Mouse (Mus musculus): ENCODE results near the gene Kat6b. TPM values are rescaled to one million over a fixed set of nuclear protein-coding genes. Genes with fewer than 3 reads are reported as not detected.

The Kat6b gene
- polyA plus RNA-seq, 1 experiment from 2014 or later, result 20.0 TPM

GRCm38 (mm10) chr14:21615853-21616252 lies 134.6 kb downstream of the Kat6b start:
- H3K36me3 ChIP-seq, result peaks cover 8% of the 10 kb centered on the region

DNA sequence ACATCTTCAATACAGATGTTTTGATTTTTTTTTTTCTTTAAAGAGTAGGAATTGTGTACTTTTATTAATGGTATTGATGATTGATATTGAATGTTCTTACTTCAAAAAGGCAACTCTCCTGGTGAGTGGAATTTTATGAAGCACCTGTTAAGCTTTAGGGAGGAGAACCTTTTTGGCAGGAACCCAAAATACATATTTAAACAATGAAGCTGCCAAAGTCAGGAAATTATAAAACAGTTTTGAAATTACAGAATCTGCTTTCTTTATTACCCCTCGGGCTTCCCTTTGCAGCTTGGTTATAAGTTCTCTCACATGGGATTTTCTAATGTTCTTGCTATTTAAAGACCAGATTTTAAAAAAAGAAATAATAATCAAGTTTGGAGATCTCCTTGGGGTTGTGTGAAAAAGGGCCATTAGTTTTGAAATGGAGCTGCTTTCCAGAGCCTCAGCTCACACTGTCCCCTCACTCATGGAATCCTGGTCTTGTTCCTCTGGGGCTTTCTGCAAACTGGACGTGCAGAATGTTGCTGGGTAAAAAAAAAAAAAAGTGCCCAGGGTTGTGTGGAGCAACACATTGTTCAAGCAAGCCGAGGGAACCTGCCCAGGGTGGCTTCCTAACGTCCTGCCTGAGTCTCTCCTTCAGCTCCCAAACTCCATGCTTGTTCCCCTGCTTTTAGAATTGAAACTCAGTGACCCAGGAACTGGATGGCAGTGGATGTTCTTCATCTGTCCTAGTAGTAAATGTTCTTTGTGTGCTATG lies 136.2 kb downstream of the Kat6b start:
- Histone ChIP-seq H3K4me3 (no peak overlapping the region), H3K27me3 (no peaks in the 10 kb centered on the region), H3K9ac (no peak overlapping the region), H3K36me3 (peaks cover 13% of the 10 kb centered on the region), H3K4me1 (replicated peaks) (0 out of 2 replicates have a peak, but pooled peaks cover 11% of the 10 kb centered on the region), H3K4me2 (no peak overlapping the region), H3K9me3 (no peaks in the 10 kb centered on the region), H3K27ac (no peak overlapping the region)
- WGBS, result 49% methylated on average over 4 of the region's 4 CpGs
- no peak for ATAC-seq (ENCODE audit: low FRiP score)

More at GRCm38 (mm10) chr14:21615853-21616252, 134.6 kb downstream of the Kat6b start:
- 91% methylated on average over 2 of the region's 2 CpGs for WGBS
- Histone ChIP-seq H3K4me2 (no peak overlapping the region), H3K27ac (no peak overlapping the region), H3K4me3 (no peak overlapping the region), H3K27me3 (no peaks in the 10 kb centered on the region), H3K9me3 (no peaks in the 10 kb centered on the region), H3K9ac (no peak overlapping the region), H3K4me1 (replicated peaks) (0 out of 2 replicates have a peak, but pooled peaks cover 11% of the 10 kb centered on the region)
- no peak for ATAC-seq (ENCODE audit: low FRiP score)

GRCm38 (mm10) chr14:21619951-21620350 lies 138.7 kb downstream of the Kat6b start:
- 0 out of 2 replicates have a peak, but pooled peaks cover 9% of the 10 kb centered on the region for H3K4me1 ChIP-seq (replicated peaks)
- peaks cover 18% of the 10 kb centered on the region for H3K36me3 ChIP-seq
- H3K9me3 ChIP-seq, result no peaks in the 10 kb centered on the region
- 81% methylated on average over 7 of the region's 7 CpGs for WGBS
- no peaks in the 10 kb centered on the region for H3K27me3 ChIP-seq
- H3K4me2 ChIP-seq, result no peak overlapping the region
- no peak overlapping the region for H3K4me3 ChIP-seq
- no peak overlapping the region for H3K9ac ChIP-seq
- no peak for ATAC-seq (ENCODE audit: low FRiP score)
- no peak overlapping the region for H3K27ac ChIP-seq

- no peak overlapping the region for H3K27ac ChIP-seq
- H3K4me1 ChIP-seq (replicated peaks), result no peaks in the 10 kb centered on the region
- no peak for ATAC-seq (ENCODE audit: low FRiP score)
- no peak overlapping the region for H3K9ac ChIP-seq
- H3K27me3 ChIP-seq, result no peaks in the 10 kb centered on the region
- 93% methylated on average over 9 of the region's 9 CpGs for WGBS
- H3K9me3 ChIP-seq, result no peaks in the 10 kb centered on the region
- peaks cover 51% of the 10 kb centered on the region for H3K36me3 ChIP-seq
- no peak overlapping the region for H3K4me3 ChIP-seq
- H3K4me2 ChIP-seq, result no peak overlapping the region
Observed at GRCm38 (mm10) chr14:21625946-21626345, 144.7 kb downstream of the Kat6b start.

GRCm38 (mm10) chr14:21631665-21632200 lies 150.5 kb downstream of the Kat6b start:
- peaks cover 47% of the 10 kb centered on the region for H3K36me3 ChIP-seq
- peaks cover 16% of the 10 kb centered on the region; the same call in 1 of the 2 replicates for H3K4me1 ChIP-seq (replicated peaks)
- WGBS, result 67% methylated on average over 5 of the region's 5 CpGs
- H3K9me3 ChIP-seq, result no peaks in the 10 kb centered on the region
- no peak for ATAC-seq (ENCODE audit: low FRiP score)
- peak overlapping the region; percentile 11; the same call in 1 of the 2 replicates for H3K9ac ChIP-seq
- H3K4me3 ChIP-seq, result no peak overlapping the region
- peak overlapping the region; percentile 32; the same call in 1 of the 2 replicates for H3K27ac ChIP-seq
- no peaks in the 10 kb centered on the region for H3K27me3 ChIP-seq
- no peak overlapping the region for H3K4me2 ChIP-seq

DNA sequence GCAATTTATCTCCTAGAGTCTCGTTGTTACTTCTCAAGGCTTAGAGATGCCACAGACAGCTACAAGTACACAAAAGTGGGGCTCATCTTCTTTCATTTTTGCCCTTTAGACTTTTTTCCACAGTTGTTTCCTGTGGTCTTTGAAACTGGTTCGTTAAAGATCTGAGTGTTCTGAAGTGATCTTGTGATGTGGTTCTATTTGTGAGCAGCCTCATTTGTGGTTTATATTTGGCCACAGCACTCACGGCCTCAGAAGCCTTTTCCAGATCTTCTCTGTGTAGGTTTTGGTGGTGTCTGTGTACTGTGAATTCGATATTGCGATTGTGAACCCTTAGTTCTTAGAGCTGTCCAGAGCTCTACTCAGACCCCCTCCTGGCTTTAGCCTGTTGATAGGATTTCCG lies 155.3 kb downstream of the Kat6b start:
- H3K36me3 ChIP-seq, result peaks cover 31% of the 10 kb centered on the region
- peaks cover 22% of the 10 kb centered on the region; the same call in 1 of the 2 replicates for H3K4me1 ChIP-seq (replicated peaks)
- WGBS, result 81% methylated on average over 6 of the region's 6 CpGs
- no peak overlapping the region for H3K4me2 ChIP-seq
- no peaks in the 10 kb centered on the region for H3K9me3 ChIP-seq
- H3K4me3 ChIP-seq, result no peak overlapping the region
- no peaks in the 10 kb centered on the region for H3K27me3 ChIP-seq
- no peak for ATAC-seq (ENCODE audit: low FRiP score)
- H3K9ac ChIP-seq, result no peak overlapping the region
- no peak overlapping the region for H3K27ac ChIP-seq

DNA sequence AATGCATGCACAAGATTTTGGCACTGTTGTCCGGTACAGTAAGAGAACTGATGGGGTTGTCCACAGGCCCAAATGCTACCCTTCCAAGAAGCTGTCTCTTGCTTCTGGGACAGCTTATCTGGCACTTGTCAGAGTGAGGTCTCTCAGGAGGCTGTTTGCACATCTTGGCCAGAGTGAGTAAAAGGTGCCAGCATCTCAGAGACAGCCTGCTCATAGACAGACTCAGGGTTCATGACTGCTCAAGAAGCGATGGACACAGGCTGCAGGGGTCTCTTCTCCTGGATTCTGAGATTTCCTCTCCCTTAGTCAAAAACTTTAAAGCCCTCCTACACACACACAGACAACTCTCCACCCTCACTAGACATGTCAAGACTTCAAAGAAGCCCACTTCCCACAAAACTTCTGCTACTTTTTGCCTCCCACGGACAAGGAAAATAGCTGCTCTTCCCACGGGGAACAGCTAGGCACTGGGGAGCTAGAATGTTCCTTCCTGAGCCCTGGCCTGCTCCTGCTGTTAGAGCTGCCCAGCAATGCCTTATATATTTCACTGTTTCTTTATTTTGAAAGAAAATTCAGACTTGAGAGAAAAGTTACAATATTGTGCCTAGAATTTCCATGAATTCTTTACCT lies 159.7 kb downstream of the Kat6b start:
- H3K27me3 ChIP-seq, result no peaks in the 10 kb centered on the region
- no peak overlapping the region for H3K9ac ChIP-seq
- H3K27ac ChIP-seq, result no peak overlapping the region
- H3K36me3 ChIP-seq, result peaks cover 24% of the 10 kb centered on the region
- WGBS, result 87% methylated on average over 4 of the region's 4 CpGs
- ATAC-seq (ENCODE audit: low FRiP score), result no peak
- no peak overlapping the region for H3K4me2 ChIP-seq
- no peak overlapping the region for H3K4me3 ChIP-seq
- peaks cover 7% of the 10 kb centered on the region; the same call in 1 of the 2 replicates for H3K4me1 ChIP-seq (replicated peaks)
- H3K9me3 ChIP-seq, result no peaks in the 10 kb centered on the region

DNA sequence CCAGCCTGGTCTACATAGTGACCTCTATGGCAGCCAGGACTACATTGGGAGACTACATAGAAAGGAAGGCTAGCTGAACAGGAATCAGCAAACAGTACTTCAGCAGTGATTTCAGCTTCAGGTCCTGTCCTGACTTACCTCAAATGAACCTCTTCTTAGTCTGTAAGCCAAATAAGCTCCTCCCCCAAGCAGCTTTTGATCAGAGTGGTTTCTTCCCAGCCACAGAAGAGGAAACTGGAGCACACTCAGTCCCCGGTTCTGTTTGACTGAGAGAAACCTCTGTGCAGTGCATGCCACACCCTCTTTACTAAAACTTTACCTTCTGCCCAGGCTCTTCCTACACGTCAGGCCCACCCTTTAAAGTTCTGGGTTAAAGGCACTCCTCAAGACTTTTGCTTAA lies 172.6 kb downstream of the Kat6b start:
- Histone ChIP-seq H3K9me3 (no peaks in the 10 kb centered on the region), H3K4me1 (replicated peaks) (peaks cover 10% of the 10 kb centered on the region), H3K9ac (no peak overlapping the region), H3K36me3 (peaks cover 11% of the 10 kb centered on the region; the same call in 1 of the 2 replicates), H3K4me3 (no peak overlapping the region), H3K4me2 (no peak overlapping the region), H3K27me3 (no peaks in the 10 kb centered on the region), H3K27ac (no peak overlapping the region)
- WGBS, result 88% methylated on average over 2 of the region's 2 CpGs
- no peak for ATAC-seq (ENCODE audit: low FRiP score)

DNA sequence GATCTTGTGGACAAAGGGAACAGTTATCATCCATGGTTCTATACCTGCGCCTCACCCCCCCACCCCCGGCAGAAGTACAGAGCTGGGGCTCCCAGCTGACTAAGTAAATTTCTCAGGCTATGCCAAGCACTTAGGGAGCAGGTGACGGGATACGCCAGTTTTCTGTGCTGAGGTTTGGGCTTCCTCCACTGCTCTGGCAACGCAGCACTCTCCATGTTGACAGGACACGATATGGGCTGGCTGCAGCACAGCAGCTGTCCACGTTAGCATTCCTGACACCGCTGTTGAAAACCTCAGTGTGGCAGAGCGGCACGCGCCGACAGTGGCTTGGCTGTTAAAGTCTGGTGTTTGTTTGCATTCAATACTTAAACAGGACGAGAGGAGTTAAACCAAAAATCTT lies 177.9 kb downstream of the Kat6b start:
- Histone ChIP-seq H3K4me1 (replicated peaks) (peaks cover 22% of the 10 kb centered on the region), H3K9me3 (no peaks in the 10 kb centered on the region), H3K4me2 (no peak overlapping the region), H3K27me3 (no peaks in the 10 kb centered on the region), H3K9ac (no peak overlapping the region), H3K36me3 (peaks cover 44% of the 10 kb centered on the region), H3K27ac (peak overlapping the region; percentile 55; the same call in 1 of the 2 replicates), H3K4me3 (no peak overlapping the region)
- peak; percentile 69 for ATAC-seq (ENCODE audit: low FRiP score)
- 69% methylated on average over 13 of the region's 13 CpGs for WGBS

GRCm38 (mm10) chr14:21659652-21660051 lies 178.4 kb downstream of the Kat6b start:
- no peak overlapping the region for H3K4me2 ChIP-seq
- peaks cover 44% of the 10 kb centered on the region for H3K36me3 ChIP-seq
- ATAC-seq (ENCODE audit: low FRiP score), result peak; percentile 84; the same call in 1 of the 2 replicates
- H3K9ac ChIP-seq, result no peak overlapping the region
- no peaks in the 10 kb centered on the region for H3K27me3 ChIP-seq
- no peak overlapping the region for H3K4me3 ChIP-seq
- H3K9me3 ChIP-seq, result no peaks in the 10 kb centered on the region
- H3K27ac ChIP-seq, result no peak overlapping the region
- H3K4me1 ChIP-seq (replicated peaks), result peaks cover 22% of the 10 kb centered on the region
- 24% methylated on average over 5 of the region's 5 CpGs for WGBS

- no peak overlapping the region for H3K27ac ChIP-seq
- no peak for ATAC-seq (ENCODE audit: low FRiP score)
- peaks cover 22% of the 10 kb centered on the region for H3K4me1 ChIP-seq (replicated peaks)
- 80% methylated on average over 8 of the region's 8 CpGs for WGBS
- H3K4me2 ChIP-seq, result no peak overlapping the region
- H3K36me3 ChIP-seq, result peaks cover 66% of the 10 kb centered on the region
- H3K9me3 ChIP-seq, result no peaks in the 10 kb centered on the region
- H3K27me3 ChIP-seq, result no peaks in the 10 kb centered on the region
- H3K9ac ChIP-seq, result no peak overlapping the region
- no peak overlapping the region for H3K4me3 ChIP-seq
Observed at GRCm38 (mm10) chr14:21662465-21663142, 181.4 kb downstream of the Kat6b start.

- ATAC-seq (ENCODE audit: low FRiP score), result 0 out of 2 replicates have a peak, but pooled peaks have one; percentile 24
- 93% methylated on average over 11 of the region's 11 CpGs for WGBS
- Histone ChIP-seq H3K27me3 (no peaks in the 10 kb centered on the region), H3K9ac (no peak overlapping the region), H3K27ac (peak overlapping the region; percentile 45; the same call in 1 of the 2 replicates), H3K4me2 (no peak overlapping the region), H3K4me3 (no peak overlapping the region), H3K36me3 (peaks cover 63% of the 10 kb centered on the region), H3K4me1 (replicated peaks) (peaks cover 17% of the 10 kb centered on the region), H3K9me3 (no peaks in the 10 kb centered on the region)
Observed at GRCm38 (mm10) chr14:21669218-21669617, 188.0 kb downstream of the Kat6b start.

Measured in hindbrain, embryonic 13.5 days (tissue).